Mouse (Mus musculus): ENCODE results near the gene Cyb561d1. TPM values are rescaled to one million over a fixed set of nuclear protein-coding genes. Genes with fewer than 3 reads are reported as not detected.
A peak's percentile ranks its signal among the peaks of the same experiment; 100 is the strongest.

Cyb561d1 gene
- polyA plus RNA-seq, 1 experiment from 2014 or later: 2.9 TPM

- Histone ChIP-seq H3K36me3 (ENCODE audit: control insufficient read depth, insufficient read depth, low read length) (no peaks in the 10 kb centered on the region), H3K27me3 (ENCODE audit: control insufficient read depth, insufficient read depth, low read length) (peaks cover 36% of the 10 kb centered on the region), H3K4me2 (ENCODE audit: low read depth) (peak overlapping the region; percentile 54), H3K9ac (ENCODE audit: low read length) (peak overlapping the region; percentile 33), H3K4me1 (ENCODE audit: control insufficient read depth, insufficient read depth, low read length) (0 out of 2 replicates have a peak, but pooled peaks cover 5% of the 10 kb centered on the region), H3K4me3 (ENCODE audit: low read depth, low read length) (peak overlapping the region; percentile 34), H3K9me3 (ENCODE audit: control insufficient read depth, low read length) (no peaks in the 10 kb centered on the region), H3K27ac (ENCODE audit: low read depth, low read length) (no peak overlapping the region)
- WGBS: 2% methylated on average over 61 of the region's 67 CpGs
- DNase-seq (ENCODE audit: low spot score) (peak; percentile 36), ATAC-seq (ENCODE audit: insufficient read depth, low FRiP score, low TSS enrichment) (peak; percentile 16; the same call in 1 of the 2 replicates)
Observed at GRCm38 (mm10) chr3:108225711-108226557, 24.9 kb upstream of the Cyb561d1 start.

- ATAC-seq (ENCODE audit: insufficient read depth, low FRiP score, low TSS enrichment) (no peak), DNase-seq (ENCODE audit: low spot score) (no peak)
- H3K27ac ChIP-seq (ENCODE audit: low read depth, low read length): no peak overlapping the region
- no peak overlapping the region for H3K4me2 ChIP-seq (ENCODE audit: low read depth)
- H3K4me3 ChIP-seq (ENCODE audit: low read depth, low read length): no peak overlapping the region
- no peaks in the 10 kb centered on the region for H3K36me3 ChIP-seq (ENCODE audit: control insufficient read depth, insufficient read depth, low read length)
- peaks cover 13% of the 10 kb centered on the region for H3K27me3 ChIP-seq (ENCODE audit: control insufficient read depth, insufficient read depth, low read length)
- H3K4me1 ChIP-seq (ENCODE audit: control insufficient read depth, insufficient read depth, low read length): no peaks in the 10 kb centered on the region
- H3K9me3 ChIP-seq (ENCODE audit: control insufficient read depth, low read length): no peaks in the 10 kb centered on the region
- no peak overlapping the region for H3K9ac ChIP-seq (ENCODE audit: low read length)
- WGBS: 89% methylated on average over 3 of the region's 3 CpGs
Observed at GRCm38 (mm10) chr3:108220661-108221060, 19.6 kb upstream of the Cyb561d1 start.

- Histone ChIP-seq H3K36me3 (ENCODE audit: control insufficient read depth, insufficient read depth, low read length) (no peaks in the 10 kb centered on the region), H3K9ac (ENCODE audit: low read length) (no peak overlapping the region), H3K4me1 (ENCODE audit: control insufficient read depth, insufficient read depth, low read length) (no peaks in the 10 kb centered on the region), H3K9me3 (ENCODE audit: control insufficient read depth, low read length) (no peaks in the 10 kb centered on the region), H3K27ac (ENCODE audit: low read depth, low read length) (no peak overlapping the region), H3K27me3 (ENCODE audit: control insufficient read depth, insufficient read depth, low read length) (no peaks in the 10 kb centered on the region), H3K4me2 (ENCODE audit: low read depth) (no peak overlapping the region), H3K4me3 (ENCODE audit: low read depth, low read length) (no peak overlapping the region)
- WGBS: 20% methylated on average over 5 of the region's 5 CpGs
- ATAC-seq (ENCODE audit: insufficient read depth, low FRiP score, low TSS enrichment) (no peak), DNase-seq (ENCODE audit: low spot score) (no peak)
Observed at GRCm38 (mm10) chr3:108214734-108215133, 13.7 kb upstream of the Cyb561d1 start.

- DNase-seq (ENCODE audit: low spot score): no peak
- no peaks in the 10 kb centered on the region for H3K9me3 ChIP-seq (ENCODE audit: control insufficient read depth, low read length)
- H3K4me1 ChIP-seq (ENCODE audit: control insufficient read depth, insufficient read depth, low read length): peaks cover 8% of the 10 kb centered on the region; the same call in 1 of the 2 replicates
- no peaks in the 10 kb centered on the region for H3K27me3 ChIP-seq (ENCODE audit: control insufficient read depth, insufficient read depth, low read length)
- no peak overlapping the region for H3K4me3 ChIP-seq (ENCODE audit: low read depth, low read length)
- no peak for ATAC-seq (ENCODE audit: insufficient read depth, low FRiP score, low TSS enrichment)
- no peak overlapping the region for H3K27ac ChIP-seq (ENCODE audit: low read depth, low read length)
- peaks cover under 1% of the 10 kb centered on the region; the same call in 1 of the 2 replicates for H3K36me3 ChIP-seq (ENCODE audit: control insufficient read depth, insufficient read depth, low read length)
- H3K9ac ChIP-seq (ENCODE audit: low read length): no peak overlapping the region
- 92% methylated on average over 8 of the region's 8 CpGs for WGBS
- H3K4me2 ChIP-seq (ENCODE audit: low read depth): no peak overlapping the region
Observed at GRCm38 (mm10) chr3:108212406-108212805, 11.4 kb upstream of the Cyb561d1 start.

- H3K4me1 ChIP-seq (ENCODE audit: control insufficient read depth, insufficient read depth, low read length): peaks cover 8% of the 10 kb centered on the region; the same call in 1 of the 2 replicates
- no peak overlapping the region for H3K27ac ChIP-seq (ENCODE audit: low read depth, low read length)
- H3K9me3 ChIP-seq (ENCODE audit: control insufficient read depth, low read length): no peaks in the 10 kb centered on the region
- DNase-seq (ENCODE audit: low spot score) (no peak), ATAC-seq (ENCODE audit: insufficient read depth, low FRiP score, low TSS enrichment) (no peak)
- WGBS: 76% methylated on average over 6 of the region's 6 CpGs
- no peak overlapping the region for H3K4me3 ChIP-seq (ENCODE audit: low read depth, low read length)
- H3K36me3 ChIP-seq (ENCODE audit: control insufficient read depth, insufficient read depth, low read length): peaks cover 2% of the 10 kb centered on the region; the same call in 1 of the 2 replicates
- no peaks in the 10 kb centered on the region for H3K27me3 ChIP-seq (ENCODE audit: control insufficient read depth, insufficient read depth, low read length)
- no peak overlapping the region for H3K9ac ChIP-seq (ENCODE audit: low read length)
- no peak overlapping the region for H3K4me2 ChIP-seq (ENCODE audit: low read depth)
Observed at GRCm38 (mm10) chr3:108211845-108212244, 10.8 kb upstream of the Cyb561d1 start.

GRCm38 (mm10) chr3:108210771-108211139, 9.7 kb upstream of the Cyb561d1 start, which contains the start of gene Atxn7l2:
TSS of gene Atxn7l2 (minus strand) at chr3:108210934.
- ATAC-seq (ENCODE audit: insufficient read depth, low FRiP score, low TSS enrichment) (peak; percentile 82), DNase-seq (ENCODE audit: low spot score) (no peak)
- H3K36me3 ChIP-seq (ENCODE audit: control insufficient read depth, insufficient read depth, low read length): peaks cover 5% of the 10 kb centered on the region; the same call in 1 of the 2 replicates
- H3K27ac ChIP-seq (ENCODE audit: low read depth, low read length): peak within 1 kb of the TSS; percentile 91
- 0% methylated on average over 14 of the region's 14 CpGs for WGBS
- H3K9me3 ChIP-seq (ENCODE audit: control insufficient read depth, low read length): no peaks in the 10 kb centered on the region
- H3K4me3 ChIP-seq (ENCODE audit: low read depth, low read length): peak within 1 kb of the TSS; percentile 56
- peak within 1 kb of the TSS; percentile 92 for H3K9ac ChIP-seq (ENCODE audit: low read length)
- H3K4me2 ChIP-seq (ENCODE audit: low read depth): peak within 1 kb of the TSS; percentile 88
- peaks cover 8% of the 10 kb centered on the region; the same call in 1 of the 2 replicates for H3K4me1 ChIP-seq (ENCODE audit: control insufficient read depth, insufficient read depth, low read length)
- no peaks in the 10 kb centered on the region for H3K27me3 ChIP-seq (ENCODE audit: control insufficient read depth, insufficient read depth, low read length)

GRCm38 (mm10) chr3:108209946-108210770, 9.1 kb upstream of the Cyb561d1 start:
- under 1% methylated on average over 57 of the region's 72 CpGs for WGBS
- Histone ChIP-seq H3K36me3 (ENCODE audit: control insufficient read depth, insufficient read depth, low read length) (peaks cover 6% of the 10 kb centered on the region; the same call in 1 of the 2 replicates), H3K9ac (ENCODE audit: low read length) (peak overlapping the region; percentile 92), H3K4me3 (ENCODE audit: low read depth, low read length) (peak overlapping the region; percentile 56), H3K27me3 (ENCODE audit: control insufficient read depth, insufficient read depth, low read length) (no peaks in the 10 kb centered on the region), H3K9me3 (ENCODE audit: control insufficient read depth, low read length) (no peaks in the 10 kb centered on the region), H3K27ac (ENCODE audit: low read depth, low read length) (peak overlapping the region; percentile 91), H3K4me2 (ENCODE audit: low read depth) (peak overlapping the region; percentile 88), H3K4me1 (ENCODE audit: control insufficient read depth, insufficient read depth, low read length) (peaks cover 8% of the 10 kb centered on the region; the same call in 1 of the 2 replicates)
- ATAC-seq (ENCODE audit: insufficient read depth, low FRiP score, low TSS enrichment) (peak; percentile 96), DNase-seq (ENCODE audit: low spot score) (peak; percentile 96)

- H3K4me3 ChIP-seq (ENCODE audit: low read depth, low read length): peak overlapping the region; percentile 56
- no peaks in the 10 kb centered on the region for H3K9me3 ChIP-seq (ENCODE audit: control insufficient read depth, low read length)
- no peaks in the 10 kb centered on the region for H3K27me3 ChIP-seq (ENCODE audit: control insufficient read depth, insufficient read depth, low read length)
- peak overlapping the region; percentile 92 for H3K9ac ChIP-seq (ENCODE audit: low read length)
- peak; percentile 10 for ATAC-seq (ENCODE audit: insufficient read depth, low FRiP score, low TSS enrichment)
- peaks cover 8% of the 10 kb centered on the region; the same call in 1 of the 2 replicates for H3K36me3 ChIP-seq (ENCODE audit: control insufficient read depth, insufficient read depth, low read length)
- peaks cover 8% of the 10 kb centered on the region; the same call in 1 of the 2 replicates for H3K4me1 ChIP-seq (ENCODE audit: control insufficient read depth, insufficient read depth, low read length)
- H3K4me2 ChIP-seq (ENCODE audit: low read depth): peak overlapping the region; percentile 88
- H3K27ac ChIP-seq (ENCODE audit: low read depth, low read length): peak overlapping the region; percentile 91; the same call in 1 of the 2 replicates
- WGBS: 10% methylated on average over 8 of the region's 8 CpGs
- DNase-seq (ENCODE audit: low spot score): no peak
Observed at GRCm38 (mm10) chr3:108209536-108209935, 8.5 kb upstream of the Cyb561d1 start.
